Mouse (Mus musculus) megakaryocyte, embryonic 14.5 days (primary cell): ENCODE results near the gene Adcyap1r1.

Experiments
- FLI1 ChIP-seq: IDR thresholded peaks from 2 replicates; pipeline ENCODE4 v1.6.1; 2012; ENCODE audit warnings: low read length, inconsistent platforms, mixed read lengths
- GATA1 ChIP-seq: IDR thresholded peaks from 3 replicates; pipeline ENCODE4 v1.6.1; 2012; ENCODE audit warnings: mixed read lengths, low read length, inconsistent platforms, borderline replicate concordance

DNA sequence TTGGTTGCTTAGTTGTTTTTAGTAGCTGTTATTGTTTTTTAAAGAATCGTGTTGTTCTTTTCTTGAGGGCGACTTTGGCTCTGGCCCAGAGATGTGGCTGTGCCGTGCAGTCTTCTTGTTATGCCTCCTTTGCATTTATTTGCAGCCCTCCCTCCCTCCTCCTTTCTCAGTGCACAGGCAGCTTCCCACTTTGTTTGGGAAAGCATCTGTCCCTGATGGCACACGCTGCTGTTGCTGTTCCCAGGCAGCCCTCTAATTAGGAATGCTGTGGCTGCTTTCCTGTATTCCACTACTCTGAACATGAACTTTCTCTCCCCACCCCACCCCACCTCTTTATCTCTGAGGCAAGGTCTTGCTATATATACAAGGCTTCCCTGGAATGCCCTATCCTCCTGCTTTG, 32.4 kb downstream of the Adcyap1r1 start:
- TF ChIP-seq GATA1 (no peak), FLI1 (no peak)
